Mouse (Mus musculus) liver, postnatal 0 days (tissue): Measurements from ENCODE around the gene Yy2.

Experiments used
- CTCF ChIP-seq: sonication (generic); IDR thresholded peaks from 2 replicates; pipeline ENCODE4 v1.5.1; 2016; ENCODE audit warnings: antibody characterized with exemption, low read depth
- EP300 ChIP-seq: IDR thresholded peaks from 2 replicates; pipeline ENCODE4 v1.6.1; 2016; ENCODE audit warnings: antibody characterized with exemption, low read depth, mild to moderate bottlenecking

DNA sequence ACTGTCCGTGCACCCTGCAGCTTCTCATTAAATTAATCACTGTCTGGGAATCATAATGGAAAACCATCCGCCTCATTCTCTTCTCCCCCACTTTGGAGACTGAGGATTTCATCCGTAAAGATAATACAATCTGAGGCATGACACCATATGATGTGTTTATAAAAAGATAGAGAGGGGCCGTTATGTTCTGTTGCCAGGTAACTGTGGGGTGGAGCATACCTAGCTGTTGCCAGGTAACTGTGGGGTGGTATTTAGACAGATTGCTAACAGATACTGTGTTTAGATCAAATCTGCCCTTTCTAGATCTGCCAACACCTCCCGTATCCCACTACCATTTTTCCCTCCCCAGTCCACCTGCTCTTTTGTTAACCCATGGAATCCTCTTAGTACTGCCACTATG is 18.2 kb upstream of the Yy2 start:
- TF ChIP-seq CTCF = no peak
- TF ChIP-seq EP300 = no peak
